Mouse (Mus musculus) embryonic stem cell, embryonic (primary cell): ENCODE data around the gene Rad52.

ENCODE experiments used
- CTCF ChIA-PET, 4 experiments: fragments of 300-600 bp in 2 of 4; fragments of 350-600 bp in 2 of 4; sonication (Branson Sonifier 250); formaldehyde crosslinking; loops; one replicate each; lab custom pipeline; 2022; ENCODE audit warnings: inconsistent platforms in 2 of 4; lab: Charles Lee
- POLR2A ChIA-PET, 4 experiments: fragments of 300-600 bp in 2 of 4; fragments of 350-600 bp in 2 of 4; sonication (Branson Sonifier 250); formaldehyde crosslinking; loops; one replicate each; lab custom pipeline; 2022; ENCODE audit warnings: antibody characterized with exemption in 4 of 4, inconsistent platforms in 1 of 4; lab: Charles Lee

Gene Rad52

DNA sequence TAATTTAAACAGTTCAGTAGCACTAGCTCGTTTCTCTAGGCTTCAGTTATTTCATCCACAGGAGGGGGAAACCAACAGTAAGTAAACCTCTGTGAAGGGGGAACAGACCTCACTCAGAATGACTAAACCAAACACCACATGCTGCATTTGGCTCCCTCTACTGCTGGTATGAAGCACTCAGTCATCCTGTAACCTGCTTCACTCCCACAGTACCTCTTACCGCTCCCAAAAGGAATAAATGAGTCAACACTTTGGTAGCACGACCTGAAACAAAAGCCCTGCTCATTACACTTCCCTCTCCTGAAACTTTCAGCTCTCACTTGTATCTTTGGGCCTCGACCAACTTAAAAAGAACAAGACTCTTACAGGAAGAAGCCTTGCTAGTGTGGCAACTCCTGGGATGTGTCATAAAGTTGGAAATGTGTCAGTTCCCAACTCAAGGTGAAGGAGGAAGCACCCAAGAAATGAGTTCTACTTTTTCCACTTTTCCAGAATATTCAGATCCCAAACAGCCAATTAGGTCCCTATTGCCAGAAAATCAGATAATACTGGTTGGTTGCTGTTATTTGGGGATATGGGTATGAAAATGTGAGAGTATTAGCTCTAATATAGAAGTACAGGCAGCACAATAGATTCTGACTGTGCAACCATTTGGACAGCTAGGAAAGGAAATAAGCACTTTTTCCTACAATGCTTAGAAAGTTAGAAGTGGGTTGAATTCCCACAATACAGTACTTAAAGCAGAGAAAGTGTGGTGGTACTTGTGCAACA, 21.9 kb downstream of the Rad52 start:
- CTCF ChIA-PET = interaction anchor here in 1 of 4 experiments (0.6 to 1.1 kb wide), 3 partner anchors 298 to 425 kb away, joined by 3 to 7 read pairs (median 3); no protein-coding TSS in a partner anchor
- POLR2A ChIA-PET = interaction anchor here in 1 of 4 experiments (0.7 to 1.6 kb wide), 2 partner anchors 9 to 200 kb away, joined by 3 to 8 read pairs; no protein-coding TSS in a partner anchor
